Mouse (Mus musculus): Measurements from ENCODE around the gene Npsr1.
A peak's percentile ranks its signal among the peaks of the same experiment; 100 is the strongest.

- TF ChIP-seq HCFC1 (IDR thresholded peaks at IDR 0.05; ENCODE audit: borderline replicate concordance, insufficient read depth, low read length), result no peak
- no peak for TF ChIP-seq ZC3H11A (IDR thresholded peaks at IDR 0.05; ENCODE audit: borderline replicate concordance, low read depth, low read length)
- no peak for TF ChIP-seq MAFK (IDR thresholded peaks at IDR 0.05; ENCODE audit: insufficient read depth, low read depth, low read length)
- TF ChIP-seq ZNF384 (IDR thresholded peaks at IDR 0.05; ENCODE audit: low read depth, low read length), result peak; percentile 84
Observed at GRCm38 (mm10) chr9:24160409-24160808, 62.6 kb downstream of the Npsr1 start.

Data from ES-E14 (cell line).